ENCODE assay signal across 9 mouse cellular contexts in the genomic region with DNA sequence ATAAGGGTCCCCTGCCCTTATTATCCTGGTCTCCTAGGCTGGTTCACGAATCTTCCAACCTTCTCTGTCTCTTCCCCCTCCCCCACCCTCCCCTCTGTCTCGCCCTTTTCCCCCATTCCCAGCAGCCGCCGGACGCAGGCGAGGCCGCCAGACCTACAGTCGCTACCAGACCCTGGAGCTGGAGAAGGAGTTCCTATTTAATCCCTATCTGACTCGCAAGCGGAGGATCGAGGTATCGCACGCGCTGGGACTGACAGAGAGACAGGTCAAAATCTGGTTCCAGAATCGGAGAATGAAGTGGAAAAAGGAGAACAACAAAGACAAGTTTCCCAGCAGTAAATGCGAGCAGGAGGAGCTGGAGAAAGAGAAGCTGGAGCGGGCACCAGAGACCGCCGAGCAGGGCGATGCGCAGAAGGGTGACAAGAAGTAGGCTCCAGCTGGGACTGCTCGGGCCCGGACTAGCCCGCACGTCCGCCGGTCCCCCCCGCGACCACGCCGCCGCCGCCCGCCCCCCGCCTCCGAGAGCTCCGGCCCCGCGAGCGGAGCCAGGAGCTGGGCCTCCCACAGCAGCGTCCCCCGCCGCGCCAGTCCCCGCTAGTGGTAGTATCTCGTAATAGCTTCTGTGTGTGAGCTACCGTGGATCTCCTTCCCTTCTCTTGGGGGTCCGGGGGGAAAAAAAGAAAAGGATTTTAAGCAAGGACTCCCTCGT. TPM values are rescaled to one million over a fixed set of nuclear protein-coding genes. Genes with fewer than 3 reads are reported as not detected.
DNase-seq lines count a peak whose midpoint lies in the region; ATAC-seq lines count a peak whose summit lies in the region.
"Had no signal": no experiment of that assay in that cellular context is flagged by ENCODE, and none has a peak within 500 bp of the region (broad histone marks: within the 10 kb centered on the region; RNA-seq: fewer than 3 reads in every experiment).

No protein-coding gene starts in this region.

- DNase-seq in 3134 (ENCODE audit: extremely low read depth, insufficient read length, low spot score): peak; percentile 54
- DNase-seq in B cell, adult 2 months: peak; percentile 55 to 56
- no peak for DNase-seq in cerebellum, postnatal 36 days
- no peak for DNase-seq in gastrocnemius, postnatal 14 days
- no peak for DNase-seq in gastrocnemius, adult 18-20 months (ENCODE audit: low spot score)

- peaks cover 14% of the 10 kb centered on the region for H3K4me1 ChIP-seq in forebrain, embryonic 13.5 days
- H3K4me1 ChIP-seq in kidney, embryonic 16.5 days (ENCODE audit: insufficient read depth, low read length): peaks cover 35% of the 10 kb centered on the region
- peaks cover 16% of the 10 kb centered on the region for H3K4me1 ChIP-seq in midbrain, embryonic 12.5 days

- peaks cover 99% of the 10 kb centered on the region for H3K27me3 ChIP-seq in forebrain, embryonic 13.5 days
- H3K27me3 ChIP-seq in kidney, embryonic 16.5 days (ENCODE audit: insufficient read depth, low read length): no peaks in the 10 kb centered on the region
- H3K27me3 ChIP-seq in midbrain, embryonic 12.5 days: peaks cover 98% of the 10 kb centered on the region

- peak overlapping the region; percentile 23 for H3K4me3 ChIP-seq in forebrain, embryonic 13.5 days
- H3K4me3 ChIP-seq in kidney, embryonic 16.5 days (ENCODE audit: low read length): peak overlapping the region; percentile 84
- peak overlapping the region; percentile 31 for H3K4me3 ChIP-seq in midbrain, embryonic 12.5 days
- H3K4me3 ChIP-seq: erythroblast, embryonic 14.5 days had no signal

- no peaks in the 10 kb centered on the region for H3K36me3 ChIP-seq in forebrain, embryonic 13.5 days (ENCODE audit: poor library complexity, severe bottlenecking)
- no peaks in the 10 kb centered on the region for H3K36me3 ChIP-seq in kidney, embryonic 16.5 days (ENCODE audit: insufficient read depth, low read length)
- no peaks in the 10 kb centered on the region for H3K36me3 ChIP-seq in midbrain, embryonic 12.5 days

- 0 out of 2 replicates have a peak, but pooled peaks have one; percentile 41 for ATAC-seq in forebrain, embryonic 13.5 days
- no peak for ATAC-seq in kidney, embryonic 16.5 days (ENCODE audit: low FRiP score, low TSS enrichment)
- no peak for ATAC-seq in midbrain, embryonic 12.5 days (ENCODE audit: low FRiP score, low read depth)

- WGBS in forebrain, embryonic 13.5 days: 1% methylated on average over 49 of the region's 49 CpGs
- WGBS in kidney, embryonic 16.5 days: under 1% methylated on average over 48 of the region's 49 CpGs
- 1% methylated on average over 49 of the region's 49 CpGs for WGBS in midbrain, embryonic 12.5 days

- H3K27ac ChIP-seq in forebrain, embryonic 13.5 days: no peak overlapping the region
- H3K27ac ChIP-seq in kidney, embryonic 16.5 days (ENCODE audit: low read length): peak overlapping the region; percentile 100
- H3K27ac ChIP-seq in midbrain, embryonic 12.5 days (replicated peaks): no peak overlapping the region

- H3K4me2 ChIP-seq in forebrain, embryonic 13.5 days: peak overlapping the region; percentile 48
- peak overlapping the region; percentile 90 for H3K4me2 ChIP-seq in kidney, embryonic 16.5 days (replicated peaks; ENCODE audit: low read depth, low read length)
- peak overlapping the region; percentile 47 for H3K4me2 ChIP-seq in midbrain, embryonic 12.5 days (replicated peaks)

- H3K9ac ChIP-seq in forebrain, embryonic 13.5 days: 0 out of 2 replicates have a peak overlapping the region, but pooled peaks have one; percentile 16
- H3K9ac ChIP-seq in kidney, embryonic 16.5 days (replicated peaks; ENCODE audit: low read length): peak overlapping the region; percentile 99
- H3K9ac ChIP-seq in midbrain, embryonic 12.5 days (replicated peaks): no peak overlapping the region

- intact Hi-C loops in gastrocnemius, postnatal 14 days (cut with DNase I; ENCODE audit: low total_unique reads): loop anchor here (5.0 kb wide), 1 partner anchor 578 kb away; no protein-coding TSS in a partner anchor

- H3K9me3 ChIP-seq in forebrain, embryonic 13.5 days (replicated peaks): no peaks in the 10 kb centered on the region
- H3K9me3 ChIP-seq in kidney, embryonic 16.5 days (ENCODE audit: low read length): no peaks in the 10 kb centered on the region
- no peaks in the 10 kb centered on the region for H3K9me3 ChIP-seq in midbrain, embryonic 12.5 days

RNA-seq across cellular contexts. Expression of a gene that starts 2.2 kb away (rescaled TPM):
- polyA plus RNA-seq in forebrain, embryonic 13.5 days (2015; fragmentation: Nextera tagmentation; extraction: Ambion mirVana): not detected in 2 replicates
- polyA plus RNA-seq in kidney, embryonic 16.5 days (2015; fragmentation: Nextera tagmentation; extraction: Ambion mirVana): 60.9 and 68.3 TPM in 2 replicates
- not detected in 2 replicates for polyA plus RNA-seq in midbrain, embryonic 12.5 days (2016; fragmentation: Nextera tagmentation; extraction: Ambion mirVana)
- total RNA-seq in gastrocnemius, postnatal 14 days (2021): 1 to 10 TPM; 1.5 to 1.6 TPM
- total RNA-seq in gastrocnemius, adult 18-20 months (2021): under 1 TPM; 0.41 to 0.81 TPM
- polyA plus RNA-seq: erythroblast, embryonic 14.5 days had no signal

RNA-seq across cellular contexts. Expression of a gene that starts 2.5 kb away (rescaled TPM):
- polyA plus RNA-seq in forebrain, embryonic 13.5 days (2015; fragmentation: Nextera tagmentation; extraction: Ambion mirVana): not detected in 2 replicates
- 9.5 and 12.9 TPM in 2 replicates for polyA plus RNA-seq in kidney, embryonic 16.5 days (2015; fragmentation: Nextera tagmentation; extraction: Ambion mirVana)
- not detected in 2 replicates for polyA plus RNA-seq in midbrain, embryonic 12.5 days (2016; fragmentation: Nextera tagmentation; extraction: Ambion mirVana)
- total RNA-seq in gastrocnemius, postnatal 14 days (2021): under 1 TPM; 0.71 to 0.74 TPM
- under 1 TPM in 1 of 2 experiments, not detected in 1; 0.09 TPM for total RNA-seq in gastrocnemius, adult 18-20 months (2021)
- polyA plus RNA-seq: erythroblast, embryonic 14.5 days had no signal

RNA-seq across cellular contexts. Expression of a gene that starts 8.1 kb away (rescaled TPM):
- polyA plus RNA-seq in forebrain, embryonic 13.5 days (2015; fragmentation: Nextera tagmentation; extraction: Ambion mirVana): not detected in 2 replicates
- 50.3 and 55.7 TPM in 2 replicates for polyA plus RNA-seq in kidney, embryonic 16.5 days (2015; fragmentation: Nextera tagmentation; extraction: Ambion mirVana)
- not detected in 2 replicates for polyA plus RNA-seq in midbrain, embryonic 12.5 days (2016; fragmentation: Nextera tagmentation; extraction: Ambion mirVana)
- under 1 TPM; 0.43 to 0.75 TPM for total RNA-seq in gastrocnemius, postnatal 14 days (2021)
- under 1 TPM; 0.38 to 0.39 TPM for total RNA-seq in gastrocnemius, adult 18-20 months (2021)
- polyA plus RNA-seq: erythroblast, embryonic 14.5 days had no signal

RNA-seq across cellular contexts. Expression of a gene that starts 12.9 kb away (rescaled TPM):
- not detected in 2 replicates for polyA plus RNA-seq in forebrain, embryonic 13.5 days (2015; fragmentation: Nextera tagmentation; extraction: Ambion mirVana)
- 21.5 and 24.5 TPM in 2 replicates for polyA plus RNA-seq in kidney, embryonic 16.5 days (2015; fragmentation: Nextera tagmentation; extraction: Ambion mirVana)
- not detected in 2 replicates for polyA plus RNA-seq in midbrain, embryonic 12.5 days (2016; fragmentation: Nextera tagmentation; extraction: Ambion mirVana)
- total RNA-seq in gastrocnemius, postnatal 14 days (2021): under 1 TPM; 0.49 to 0.59 TPM
- total RNA-seq in gastrocnemius, adult 18-20 months (2021): under 1 TPM; 0.09 TPM
- polyA plus RNA-seq: erythroblast, embryonic 14.5 days had no signal

RNA-seq across cellular contexts. Expression of a gene that starts 18.9 kb away (rescaled TPM):
- polyA plus RNA-seq in forebrain, embryonic 13.5 days (2015; fragmentation: Nextera tagmentation; extraction: Ambion mirVana): 0.09 TPM in 1 of 2 replicates, not detected in the other
- 19.2 and 24.3 TPM in 2 replicates for polyA plus RNA-seq in kidney, embryonic 16.5 days (2015; fragmentation: Nextera tagmentation; extraction: Ambion mirVana)
- not detected in 2 replicates for polyA plus RNA-seq in midbrain, embryonic 12.5 days (2016; fragmentation: Nextera tagmentation; extraction: Ambion mirVana)
- total RNA-seq in gastrocnemius, postnatal 14 days (2021): under 1 TPM; 0.90 to 0.91 TPM
- total RNA-seq in gastrocnemius, adult 18-20 months (2021): under 1 TPM; 0.09 to 0.14 TPM
- polyA plus RNA-seq: erythroblast, embryonic 14.5 days had no signal

Comparison
In these comparisons a context has a peak if more than half of its experiments do, and no peak if none do; other contexts are left out.
1. DNase-seq: peak in 3134 (single experiment) and B cell, adult 2 months (2 of 2); none in cerebellum, postnatal 36 days (0 of 2), gastrocnemius, postnatal 14 days (single experiment) and gastrocnemius, adult 18-20 months (single experiment).
2. H3K4me3 ChIP-seq: peak in every context shown above with its lines; median percentile 84 in kidney, embryonic 16.5 days; 31 in midbrain, embryonic 12.5 days; 23 in forebrain, embryonic 13.5 days.
3. RNA of a gene that starts 2.2 kb away (polyA plus RNA-seq): 60.9 to 68.3 TPM in kidney, embryonic 16.5 days; not detected in forebrain, embryonic 13.5 days and not detected in midbrain, embryonic 12.5 days; every median in the first group is over 10 times any median in the second.
4. RNA of a gene that starts 2.5 kb away (polyA plus RNA-seq): 9.5 to 12.9 TPM in kidney, embryonic 16.5 days; not detected in forebrain, embryonic 13.5 days and not detected in midbrain, embryonic 12.5 days; every median in the first group is over 10 times any median in the second.
5. RNA of a gene that starts 8.1 kb away (polyA plus RNA-seq): 50.3 to 55.7 TPM in kidney, embryonic 16.5 days; not detected in forebrain, embryonic 13.5 days and not detected in midbrain, embryonic 12.5 days; every median in the first group is over 10 times any median in the second.
6. Peak in every context shown above with its lines, with median percentiles within 50 percentile points of each other: H3K4me2 ChIP-seq.